Mouse (Mus musculus): ENCODE measurements around the gene Pi4k2a.

Pi4k2a gene

GRCm38 (mm10) chr19:42135070-42135469 lies 44.8 kb downstream of the Pi4k2a start:
- DNase-seq (ENCODE audit: low spot score in 2 of 2): no peak

DNA sequence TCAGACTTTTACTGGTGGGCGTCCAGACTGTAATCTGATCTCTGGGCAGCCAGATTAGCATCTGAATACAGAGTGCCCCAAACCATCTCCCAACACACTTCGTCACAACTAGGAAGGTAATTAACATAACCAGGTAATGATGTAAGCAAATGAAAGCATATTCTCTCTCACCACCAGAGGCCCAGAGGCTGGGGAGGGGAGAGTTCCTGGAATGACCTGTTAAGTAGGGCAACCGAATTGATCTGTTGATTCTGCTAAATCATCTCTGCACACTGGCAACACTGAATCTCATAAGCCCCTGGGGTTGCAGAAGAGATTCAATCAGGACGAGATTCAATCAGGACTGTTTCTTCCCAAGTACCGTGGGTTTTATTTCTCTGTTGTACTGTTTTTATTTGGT lies 45.9 kb downstream of the Pi4k2a start:
- DNase-seq (ENCODE audit: low spot score in 2 of 2): no peak

- no peak for DNase-seq (ENCODE audit: low spot score in 2 of 2)
These were observed 47.0 kb downstream of the Pi4k2a start for GRCm38 (mm10) chr19:42137167-42137672.

- no peak for DNase-seq (ENCODE audit: low spot score in 2 of 2)
These were observed 48.4 kb downstream of the Pi4k2a start for GRCm38 (mm10) chr19:42138517-42139285.

DNA sequence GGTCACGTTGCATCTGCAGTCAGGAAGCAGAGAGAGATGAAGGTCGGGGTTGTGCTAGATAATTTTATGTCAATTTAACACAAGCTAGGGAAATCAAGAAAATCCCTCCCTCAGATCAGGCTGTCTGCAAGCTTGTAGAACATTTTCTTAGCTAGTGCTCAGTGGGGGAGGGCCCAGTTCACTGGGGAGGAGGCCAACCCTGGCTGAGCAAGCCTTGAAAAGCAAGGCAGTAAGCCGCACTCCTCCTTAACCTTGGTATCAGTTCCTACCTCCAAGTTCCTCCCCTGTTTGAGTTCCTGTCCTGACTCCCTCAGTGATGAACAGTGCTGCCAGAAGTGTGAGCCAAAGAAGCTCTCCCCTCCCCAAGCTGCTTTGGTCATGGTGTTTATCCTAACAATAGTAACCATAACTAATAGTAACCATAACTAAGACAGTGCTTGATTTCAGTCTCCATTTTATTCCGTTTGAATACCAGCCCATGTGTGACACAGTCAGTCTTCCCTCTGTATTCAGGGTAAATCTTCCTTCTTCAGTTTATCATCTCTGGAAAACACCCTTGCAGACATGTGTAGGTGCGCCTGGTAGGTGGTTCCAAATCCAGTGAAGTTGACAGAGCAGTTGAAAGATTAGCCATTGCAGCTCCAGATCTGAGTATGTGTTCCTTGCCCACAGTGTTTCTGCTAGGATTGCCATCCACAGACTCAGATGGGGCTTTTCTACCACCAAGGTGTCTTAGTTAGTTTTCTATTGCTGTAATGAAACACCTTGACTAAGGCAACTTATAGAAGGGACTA lies 49.7 kb downstream of the Pi4k2a start:
- DNase-seq (ENCODE audit: low spot score in 2 of 2): no peak

- no peak for DNase-seq (ENCODE audit: low spot score in 2 of 2)
These were observed 51.7 kb downstream of the Pi4k2a start for GRCm38 (mm10) chr19:42141998-42142397.

- no peak for DNase-seq (ENCODE audit: low spot score in 2 of 2)
These were observed 52.5 kb downstream of the Pi4k2a start for GRCm38 (mm10) chr19:42142757-42143156.

- DNase-seq (ENCODE audit: low spot score in 2 of 2): no peak
These were observed 53.8 kb downstream of the Pi4k2a start for GRCm38 (mm10) chr19:42144067-42144466.

DNA sequence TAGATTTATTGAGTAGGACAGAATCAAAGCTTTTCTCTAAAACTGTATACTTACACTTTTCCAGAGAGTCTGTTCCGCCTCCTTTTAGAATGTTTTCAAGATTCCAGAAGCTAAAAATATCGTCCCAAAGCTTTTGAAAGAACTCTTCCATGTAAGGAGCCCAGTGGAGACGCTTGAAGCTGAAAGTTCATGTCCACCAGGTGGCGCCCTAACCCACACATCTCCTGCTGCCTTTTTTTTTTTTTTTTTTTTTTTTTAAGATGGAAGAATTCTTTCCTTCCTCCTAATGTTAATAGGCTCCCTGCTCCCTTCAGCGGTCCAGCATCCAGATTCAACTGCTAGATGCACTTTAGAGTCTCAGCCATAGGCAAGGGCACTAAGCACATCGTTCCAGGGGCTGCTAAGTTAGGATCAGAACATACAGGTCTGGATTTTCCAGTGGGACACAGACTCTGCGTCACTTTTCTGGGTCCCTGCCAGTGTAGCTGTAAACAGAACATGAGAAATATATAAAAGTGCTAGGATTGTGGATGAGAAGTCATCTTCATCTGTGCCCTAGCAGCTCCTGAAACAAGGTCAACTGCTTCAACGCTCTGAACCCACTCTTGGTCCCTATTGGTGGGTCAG lies 54.4 kb downstream of the Pi4k2a start:
- DNase-seq (ENCODE audit: low spot score in 2 of 2): peak; percentile 73 to 83

- no peak for DNase-seq (ENCODE audit: low spot score in 2 of 2)
These were observed 54.9 kb downstream of the Pi4k2a start for GRCm38 (mm10) chr19:42145210-42145609.

- DNase-seq (ENCODE audit: low spot score in 2 of 2): no peak
These were observed 55.5 kb downstream of the Pi4k2a start for GRCm38 (mm10) chr19:42145731-42146130.

- DNase-seq (ENCODE audit: low spot score in 2 of 2): no peak
These were observed 56.2 kb downstream of the Pi4k2a start for GRCm38 (mm10) chr19:42146276-42147010.

DNA sequence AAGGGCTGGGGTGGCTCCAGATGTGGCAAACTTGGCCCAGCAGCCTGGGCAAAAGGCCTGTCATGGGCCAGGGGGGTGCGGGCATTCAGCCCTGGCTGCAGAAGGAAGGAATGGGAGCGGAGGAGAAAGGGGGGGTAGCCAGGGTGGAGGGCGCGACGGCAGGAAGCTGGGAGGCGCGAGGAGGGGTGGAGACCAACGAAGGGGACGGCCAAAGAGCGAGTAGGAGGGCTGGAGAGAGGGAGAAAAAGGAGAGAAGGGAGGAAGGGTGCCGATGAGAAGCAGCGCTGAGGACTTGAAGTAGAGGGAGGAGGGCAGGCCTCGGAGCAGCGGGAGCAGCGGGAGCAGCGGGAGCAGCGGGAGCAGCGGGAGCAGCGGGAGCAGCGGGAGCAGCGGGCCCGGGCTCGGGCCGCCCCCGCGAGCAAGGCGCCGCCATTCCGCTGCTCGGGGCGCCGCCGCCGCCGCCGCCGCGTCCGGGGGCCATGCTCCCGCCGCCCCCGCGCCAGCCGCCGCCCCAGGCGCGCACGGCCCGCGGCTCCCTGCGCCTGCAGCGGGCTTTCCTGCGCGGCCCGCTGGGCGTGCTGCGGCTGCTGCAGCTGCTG lies 57.0 kb downstream of the Pi4k2a start, which contains the start of gene Marveld1:
Gene Marveld1 (plus strand): TSS at position 231 of the 599 bp plus-strand sequence.
- peak in 1 of 2 experiments; percentile 52 for DNase-seq (ENCODE audit: low spot score in 2 of 2)

GRCm38 (mm10) chr19:42147769-42148568 lies 57.7 kb downstream of the Pi4k2a start:
- DNase-seq (ENCODE audit: low spot score in 2 of 2): peak in 1 of 2 experiments; percentile 52

DNA sequence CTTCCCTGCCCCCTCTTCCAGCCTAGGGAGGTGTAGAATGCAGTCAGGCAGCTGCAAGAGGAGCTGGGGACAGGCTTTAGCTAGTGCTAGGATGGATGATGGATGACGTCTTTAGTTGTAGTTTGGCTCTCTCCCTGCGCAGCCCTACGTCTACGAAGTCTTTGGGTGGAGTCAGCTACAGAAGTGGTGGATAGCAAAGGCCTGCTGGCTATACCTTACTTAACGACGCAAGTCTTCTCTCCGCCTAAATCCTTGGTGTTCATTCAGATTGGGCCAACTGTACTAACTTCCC lies 58.2 kb downstream of the Pi4k2a start:
- DNase-seq (ENCODE audit: low spot score in 2 of 2): no peak

GRCm38 (mm10) chr19:42151990-42152389 lies 61.7 kb downstream of the Pi4k2a start:
- DNase-seq (ENCODE audit: low spot score in 2 of 2): peak; percentile 70 to 78

DNA sequence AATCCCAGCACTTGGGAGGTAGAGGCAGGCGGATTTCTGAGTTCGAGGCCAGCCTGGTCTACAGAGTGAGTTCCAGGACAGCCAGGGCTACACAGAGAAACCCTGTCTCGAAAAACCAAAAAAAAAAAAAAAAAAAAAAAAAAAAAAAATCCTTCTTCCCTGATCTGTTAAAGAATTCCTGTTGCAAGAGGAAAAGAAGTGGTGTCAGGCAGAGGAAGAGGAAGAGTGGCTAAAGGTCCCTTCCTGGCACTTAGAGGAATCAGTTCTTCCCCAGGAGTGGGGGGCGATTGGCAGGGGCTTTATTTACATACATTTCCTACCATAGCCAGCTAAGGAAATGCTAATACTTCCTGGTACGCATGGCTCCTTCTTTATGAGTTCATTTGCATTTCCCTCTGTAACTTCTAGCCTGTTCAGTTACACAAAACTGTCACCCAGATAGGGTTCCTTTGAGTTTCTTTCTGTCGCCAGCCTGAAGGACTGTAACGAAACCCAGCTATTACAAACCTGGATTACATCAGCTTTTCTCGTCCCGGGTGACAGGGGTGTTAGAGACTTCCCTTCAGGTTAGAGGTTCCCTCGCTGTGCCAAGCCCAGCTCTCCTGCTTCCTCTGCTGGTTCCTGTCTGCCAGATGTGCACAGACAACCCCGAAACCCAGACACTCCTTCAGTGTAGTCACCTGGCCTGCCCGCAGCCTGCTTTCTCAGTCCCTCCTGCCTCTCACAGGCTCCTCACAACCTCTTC lies 67.4 kb downstream of the Pi4k2a start:
- no peak for DNase-seq (ENCODE audit: low spot score in 2 of 2)

- DNase-seq (ENCODE audit: low spot score in 2 of 2): no peak
These were observed 68.2 kb downstream of the Pi4k2a start for GRCm38 (mm10) chr19:42158246-42159017.

DNA sequence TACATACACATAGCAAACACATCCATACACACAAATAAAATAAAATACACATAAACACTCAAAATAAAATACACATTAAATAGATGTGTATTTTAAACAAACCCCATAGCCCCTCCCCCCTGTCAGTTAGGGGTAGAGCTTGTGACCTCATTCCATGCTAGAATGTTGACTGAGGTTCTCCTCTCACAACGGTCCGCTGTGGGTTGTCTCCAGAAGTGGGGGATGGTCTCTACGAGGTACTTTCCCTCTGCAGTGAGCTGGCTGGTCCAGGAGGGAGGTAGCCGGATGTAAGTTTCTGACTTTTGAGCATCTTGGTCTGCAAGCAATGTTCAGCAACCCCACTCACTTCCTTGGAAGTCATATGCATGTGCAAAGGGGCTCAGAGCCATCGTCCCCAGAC lies 73.5 kb downstream of the Pi4k2a start, which contains the start of gene Zfyve27:
Gene Zfyve27 (plus strand): TSS at position 188 of the 400 bp plus-strand sequence.
- no peak for DNase-seq (ENCODE audit: low spot score in 2 of 2)
